Mouse (Mus musculus): ENCODE data around the gene Galnt16. TPM values are rescaled to one million over a fixed set of nuclear protein-coding genes. Genes with fewer than 3 reads are reported as not detected.

The Galnt16 gene
- polyA plus RNA-seq, 1 experiment from 2014 or later = 14.0 TPM

- H3K27ac ChIP-seq (ENCODE audit: low read depth, low read length) = no peak overlapping the region
These were observed 17.6 kb upstream of the Galnt16 start for GRCm38 (mm10) chr12:80500506-80500905.

GRCm38 (mm10) chr12:80504718-80505117 is 13.4 kb upstream of the Galnt16 start:
- H3K27ac ChIP-seq (ENCODE audit: low read depth, low read length) = no peak overlapping the region
- no peaks in the 10 kb centered on the region for H3K27me3 ChIP-seq (ENCODE audit: control insufficient read depth, insufficient read depth, low read length)
- H3K36me3 ChIP-seq (ENCODE audit: control insufficient read depth, insufficient read depth, low read length) = no peaks in the 10 kb centered on the region
- 80% methylated on average over 5 of the region's 5 CpGs for whole genome bisulfite sequencing
- ATAC-seq (ENCODE audit: low FRiP score) (no peak), DNase-seq (ENCODE audit: low spot score, missing footprints) (no peak)
- no peaks in the 10 kb centered on the region for H3K9me3 ChIP-seq (ENCODE audit: control insufficient read depth, low read length)
- H3K4me2 ChIP-seq = no peak overlapping the region
- H3K4me1 ChIP-seq (ENCODE audit: control insufficient read depth, insufficient read depth, low read length) = 0 out of 2 replicates have a peak, but pooled peaks cover 4% of the 10 kb centered on the region
- H3K4me3 ChIP-seq (ENCODE audit: low read depth, low read length) = no peak overlapping the region
- no peak overlapping the region for H3K9ac ChIP-seq (ENCODE audit: low read length)

More at GRCm38 (mm10) chr12:80500506-80500905, 17.6 kb upstream of the Galnt16 start:
- no peak overlapping the region for H3K4me2 ChIP-seq
- no peaks in the 10 kb centered on the region for H3K9me3 ChIP-seq (ENCODE audit: control insufficient read depth, low read length)
- DNase-seq (ENCODE audit: low spot score, missing footprints) (no peak), ATAC-seq (ENCODE audit: low FRiP score) (no peak)
- H3K4me1 ChIP-seq (ENCODE audit: control insufficient read depth, insufficient read depth, low read length) = no peaks in the 10 kb centered on the region
- H3K27me3 ChIP-seq (ENCODE audit: control insufficient read depth, insufficient read depth, low read length) = no peaks in the 10 kb centered on the region
- no peak overlapping the region for H3K9ac ChIP-seq (ENCODE audit: low read length)
- WGBS = 60% methylated on average over 1 of the region's 1 CpGs
- no peak overlapping the region for H3K4me3 ChIP-seq (ENCODE audit: low read depth, low read length)
- no peaks in the 10 kb centered on the region for H3K36me3 ChIP-seq (ENCODE audit: control insufficient read depth, insufficient read depth, low read length)

GRCm38 (mm10) chr12:80507041-80507745 is 10.9 kb upstream of the Galnt16 start:
- DNase-seq (ENCODE audit: low spot score, missing footprints) = no peak
- ATAC-seq (ENCODE audit: low FRiP score) = no peak
- 68% methylated on average over 14 of the region's 14 CpGs for WGBS
- no peaks in the 10 kb centered on the region for H3K36me3 ChIP-seq (ENCODE audit: control insufficient read depth, insufficient read depth, low read length)
- 0 out of 2 replicates have a peak, but pooled peaks cover 4% of the 10 kb centered on the region for H3K4me1 ChIP-seq (ENCODE audit: control insufficient read depth, insufficient read depth, low read length)
- no peak overlapping the region for H3K4me2 ChIP-seq
- H3K9ac ChIP-seq (ENCODE audit: low read length) = no peak overlapping the region
- no peak overlapping the region for H3K4me3 ChIP-seq (ENCODE audit: low read depth, low read length)
- no peaks in the 10 kb centered on the region for H3K9me3 ChIP-seq (ENCODE audit: control insufficient read depth, low read length)
- H3K27me3 ChIP-seq (ENCODE audit: control insufficient read depth, insufficient read depth, low read length) = no peaks in the 10 kb centered on the region
- H3K27ac ChIP-seq (ENCODE audit: low read depth, low read length) = no peak overlapping the region

- DNase-seq (ENCODE audit: low spot score, missing footprints) (peak; percentile 97), ATAC-seq (ENCODE audit: low FRiP score) (peak; percentile 56)
- Histone ChIP-seq H3K27me3 (ENCODE audit: control insufficient read depth, insufficient read depth, low read length) (peaks cover 13% of the 10 kb centered on the region), H3K9me3 (ENCODE audit: control insufficient read depth, low read length) (no peaks in the 10 kb centered on the region), H3K9ac (ENCODE audit: low read length) (peak overlapping the region; percentile 86), H3K36me3 (ENCODE audit: control insufficient read depth, insufficient read depth, low read length) (no peaks in the 10 kb centered on the region), H3K4me3 (ENCODE audit: low read depth, low read length) (peak overlapping the region; percentile 55), H3K27ac (ENCODE audit: low read depth, low read length) (peak overlapping the region; percentile 89), H3K4me2 (peak overlapping the region; percentile 91), H3K4me1 (ENCODE audit: control insufficient read depth, insufficient read depth, low read length) (peaks cover 19% of the 10 kb centered on the region)
- under 1% methylated on average over 25 of the region's 25 CpGs for WGBS
These were observed 298 bp downstream of the Galnt16 start for GRCm38 (mm10) chr12:80518393-80518756.

- under 1% methylated on average over 89 of the region's 90 CpGs for WGBS
- Histone ChIP-seq H3K4me2 (peak overlapping the region; percentile 91), H3K27ac (ENCODE audit: low read depth, low read length) (peak overlapping the region; percentile 89), H3K9ac (ENCODE audit: low read length) (peak overlapping the region; percentile 86), H3K36me3 (ENCODE audit: control insufficient read depth, insufficient read depth, low read length) (no peaks in the 10 kb centered on the region), H3K4me3 (ENCODE audit: low read depth, low read length) (peak overlapping the region; percentile 55), H3K27me3 (ENCODE audit: control insufficient read depth, insufficient read depth, low read length) (peaks cover 13% of the 10 kb centered on the region), H3K9me3 (ENCODE audit: control insufficient read depth, low read length) (no peaks in the 10 kb centered on the region), H3K4me1 (ENCODE audit: control insufficient read depth, insufficient read depth, low read length) (peaks cover 23% of the 10 kb centered on the region)
- ATAC-seq (ENCODE audit: low FRiP score) = peak; percentile 82
- DNase-seq (ENCODE audit: low spot score, missing footprints) = peak; percentile 98
These were observed 912 bp downstream of the Galnt16 start for GRCm38 (mm10) chr12:80518757-80519620.

- Histone ChIP-seq H3K36me3 (ENCODE audit: control insufficient read depth, insufficient read depth, low read length) (no peaks in the 10 kb centered on the region), H3K4me3 (ENCODE audit: low read depth, low read length) (peak overlapping the region; percentile 55), H3K9ac (ENCODE audit: low read length) (peak overlapping the region; percentile 86), H3K27me3 (ENCODE audit: control insufficient read depth, insufficient read depth, low read length) (peaks cover 13% of the 10 kb centered on the region), H3K9me3 (ENCODE audit: control insufficient read depth, low read length) (no peaks in the 10 kb centered on the region), H3K27ac (ENCODE audit: low read depth, low read length) (peak overlapping the region; percentile 89), H3K4me1 (ENCODE audit: control insufficient read depth, insufficient read depth, low read length) (peaks cover 28% of the 10 kb centered on the region), H3K4me2 (peak overlapping the region; percentile 91)
- peak; percentile 61 for ATAC-seq (ENCODE audit: low FRiP score)
- under 1% methylated on average over 40 of the region's 43 CpGs for WGBS
- DNase-seq (ENCODE audit: low spot score, missing footprints) = peak; percentile 98
These were observed 1.7 kb downstream of the Galnt16 start for GRCm38 (mm10) chr12:80519621-80520332.

- H3K4me2 ChIP-seq = no peak overlapping the region
- peaks cover 36% of the 10 kb centered on the region for H3K4me1 ChIP-seq (ENCODE audit: control insufficient read depth, insufficient read depth, low read length)
- DNase-seq (ENCODE audit: low spot score, missing footprints) = no peak
These were observed 3.9 kb downstream of the Galnt16 start for GRCm38 (mm10) chr12:80522006-80522405.

GRCm38 (mm10) chr12:80524276-80524921 is 6.3 kb downstream of the Galnt16 start:
- Histone ChIP-seq H3K27ac (ENCODE audit: low read depth, low read length) (no peak overlapping the region), H3K4me3 (ENCODE audit: low read depth, low read length) (no peak overlapping the region), H3K9me3 (ENCODE audit: control insufficient read depth, low read length) (no peaks in the 10 kb centered on the region), H3K4me1 (ENCODE audit: control insufficient read depth, insufficient read depth, low read length) (peaks cover 29% of the 10 kb centered on the region), H3K4me2 (no peak overlapping the region), H3K27me3 (ENCODE audit: control insufficient read depth, insufficient read depth, low read length) (no peaks in the 10 kb centered on the region), H3K9ac (ENCODE audit: low read length) (no peak overlapping the region), H3K36me3 (ENCODE audit: control insufficient read depth, insufficient read depth, low read length) (no peaks in the 10 kb centered on the region)
- ATAC-seq (ENCODE audit: low FRiP score) (no peak), DNase-seq (ENCODE audit: low spot score, missing footprints) (no peak)
- 26% methylated on average over 12 of the region's 12 CpGs for WGBS

More at GRCm38 (mm10) chr12:80522006-80522405, 3.9 kb downstream of the Galnt16 start:
- no peaks in the 10 kb centered on the region for H3K9me3 ChIP-seq (ENCODE audit: control insufficient read depth, low read length)
- H3K4me3 ChIP-seq (ENCODE audit: low read depth, low read length) = no peak overlapping the region
- H3K27ac ChIP-seq (ENCODE audit: low read depth, low read length) = no peak overlapping the region
- ATAC-seq (ENCODE audit: low FRiP score) = no peak
- H3K36me3 ChIP-seq (ENCODE audit: control insufficient read depth, insufficient read depth, low read length) = no peaks in the 10 kb centered on the region
- H3K27me3 ChIP-seq (ENCODE audit: control insufficient read depth, insufficient read depth, low read length) = peaks cover 11% of the 10 kb centered on the region
- no peak overlapping the region for H3K9ac ChIP-seq (ENCODE audit: low read length)
- 69% methylated on average over 3 of the region's 3 CpGs for WGBS
